Mouse (Mus musculus) lung, postnatal 0 days (tissue): ENCODE data around the gene Rdh12. TPM values are rescaled to one million over a fixed set of nuclear protein-coding genes. Genes with fewer than 3 reads are reported as not detected.

ENCODE experiments used
- ATAC-seq: fragments of 200-750 bp; cut with Nextera tagmentation; 2 replicates; pipeline ENCODE4 v1.8.0; 2017; ENCODE audit warnings: moderate library complexity
- DNase-seq: peaks from one replicate; pipeline ENCODE4 v3.0.0-alpha.2; 2016; ENCODE audit warnings: low spot score
- H3K27ac ChIP-seq: fragments of 300-500 bp; sonication (generic); 2 replicates; pipeline ENCODE4 v1.5.1; 2014; ENCODE audit warnings: antibody characterized with exemption, mild to moderate bottlenecking, low read length, mixed read lengths
- H3K27me3 ChIP-seq: fragments of 300-500 bp; sonication (generic); replicated peaks from 2 replicates; pipeline ENCODE4 v1.6.1; 2014; ENCODE audit warnings: low read length, mixed read lengths; ENCODE audit not compliant: insufficient read depth
- H3K36me3 ChIP-seq: fragments of 300-500 bp; sonication (generic); 2 replicates; pipeline ENCODE4 v1.6.1; 2014; ENCODE audit warnings: low read length, mixed read lengths; ENCODE audit not compliant: insufficient read depth
- H3K4me1 ChIP-seq: fragments of 300-500 bp; sonication (generic); 2 replicates; pipeline ENCODE4 v1.6.1; 2014; ENCODE audit warnings: antibody characterized with exemption, low read depth, low read length, mixed read lengths; ENCODE audit not compliant: insufficient read depth
- H3K4me2 ChIP-seq: fragments of 300-500 bp; sonication (generic); replicated peaks from 2 replicates; pipeline ENCODE4 v1.6.1; 2014; ENCODE audit warnings: low read depth, mild to moderate bottlenecking, low read length, moderate library complexity, mixed read lengths
- H3K4me3 ChIP-seq: fragments of 300-500 bp; sonication (generic); 2 replicates; pipeline ENCODE4 v1.5.1; 2014; ENCODE audit warnings: low read depth, low read length
- H3K9ac ChIP-seq: fragments of 300-500 bp; sonication (generic); replicated peaks from 2 replicates; pipeline ENCODE4 v1.6.1; 2014; ENCODE audit warnings: low read depth, mild to moderate bottlenecking
- H3K9me3 ChIP-seq: fragments of 300-500 bp; sonication (generic); 2 replicates; pipeline ENCODE4 v1.6.1; 2016; ENCODE audit warnings: low read length, mixed read lengths
- CTCF ChIP-seq: IDR thresholded peaks from 2 replicates; pipeline ENCODE4 v1.5.1; 2016; ENCODE audit warnings: antibody characterized with exemption, mild to moderate bottlenecking
- EP300 ChIP-seq: IDR thresholded peaks from 2 replicates; pipeline ENCODE4 v1.6.1; 2016; ENCODE audit warnings: antibody characterized with exemption, mild to moderate bottlenecking, control low read depth
- WGBS: fragments of 180-500 bp; shearing (Covaris S2); extraction: QIAGEN DNeasy Blood & Tissue Kit; methylation state at CpG from one replicate; pipeline ENCODE4 v1.1.7; 2014; 5-methylcytosine and 5-hydroxymethylcytosine counted together
- polyA plus RNA-seq: library from polyadenylated mRNA; unstranded; fragments of >200 nt; fragmentation: Nextera tagmentation; extraction: Ambion mirVana; gene quantifications from 2 replicates; pipeline ENCODE4 v1.2.1, GENCODE M21; 2015

Rdh12 gene
- polyA plus RNA-seq, 1 experiment from 2014 or later, result 0.69 TPM

- TF ChIP-seq EP300, result no peak
Measured at GRCm38 (mm10) chr12:79192193-79192592, 16.5 kb upstream of the Rdh12 start, which contains the start of gene Rdh11. Gene Rdh11 (minus strand): TSS chr12:79192293.

GRCm38 (mm10) chr12:79193441-79193840 lies 15.3 kb upstream of the Rdh12 start:
- H3K27me3 ChIP-seq, result no peaks in the 10 kb centered on the region
- TF ChIP-seq EP300 (no peak), CTCF (peak; percentile 82)
- no peak overlapping the region for H3K4me3 ChIP-seq
- DNase-seq (peak; percentile 85), ATAC-seq (peak; percentile 17; the same call in 1 of the 2 replicates)
- no peak overlapping the region for H3K27ac ChIP-seq
- no peaks in the 10 kb centered on the region for H3K9me3 ChIP-seq
- peaks cover 6% of the 10 kb centered on the region; the same call in 1 of the 2 replicates for H3K4me1 ChIP-seq
- no peak overlapping the region for H3K4me2 ChIP-seq
- H3K36me3 ChIP-seq, result no peaks in the 10 kb centered on the region
- WGBS, result 9% methylated on average over 3 of the region's 3 CpGs
- H3K9ac ChIP-seq, result no peak overlapping the region

More at GRCm38 (mm10) chr12:79192193-79192592, 16.5 kb upstream of the Rdh12 start, which contains the start of gene Rdh11:
- DNase-seq (no peak), ATAC-seq (no peak)
- Histone ChIP-seq H3K9ac (peak within 1 kb of the TSS; percentile 27; the same call in 1 of the 2 replicates), H3K27ac (peak within 1 kb of the TSS; percentile 22), H3K9me3 (no peaks in the 10 kb centered on the region), H3K4me1 (peaks cover 6% of the 10 kb centered on the region; the same call in 1 of the 2 replicates), H3K4me3 (peak within 1 kb of the TSS; percentile 51), H3K36me3 (0 out of 2 replicates have a peak, but pooled peaks cover 9% of the 10 kb centered on the region), H3K27me3 (no peaks in the 10 kb centered on the region), H3K4me2 (peak within 1 kb of the TSS; percentile 76)
- WGBS, result 62% methylated on average over 6 of the region's 6 CpGs

GRCm38 (mm10) chr12:79197105-79197504 lies 11.6 kb upstream of the Rdh12 start:
- no peak for TF ChIP-seq EP300
- TF ChIP-seq CTCF, result no peak
- DNase-seq (no peak), ATAC-seq (no peak)
- WGBS, result 83% methylated on average over 5 of the region's 5 CpGs
- H3K9me3 ChIP-seq, result no peaks in the 10 kb centered on the region
- no peaks in the 10 kb centered on the region for H3K36me3 ChIP-seq
- H3K27me3 ChIP-seq, result no peaks in the 10 kb centered on the region
- H3K4me2 ChIP-seq, result no peak overlapping the region
- H3K4me3 ChIP-seq, result no peak overlapping the region
- no peak overlapping the region for H3K27ac ChIP-seq
- H3K4me1 ChIP-seq, result no peaks in the 10 kb centered on the region
- no peak overlapping the region for H3K9ac ChIP-seq

GRCm38 (mm10) chr12:79201882-79202281 lies 6.8 kb upstream of the Rdh12 start:
- no peaks in the 10 kb centered on the region for H3K27me3 ChIP-seq
- DNase-seq (no peak), ATAC-seq (no peak)
- WGBS, result 65% methylated on average over 3 of the region's 3 CpGs
- H3K9ac ChIP-seq, result no peak overlapping the region
- no peak overlapping the region for H3K4me3 ChIP-seq
- H3K36me3 ChIP-seq, result no peaks in the 10 kb centered on the region
- H3K9me3 ChIP-seq, result no peaks in the 10 kb centered on the region
- H3K27ac ChIP-seq, result no peak overlapping the region
- no peak for TF ChIP-seq CTCF
- no peak for TF ChIP-seq EP300
- no peaks in the 10 kb centered on the region for H3K4me1 ChIP-seq
- no peak overlapping the region for H3K4me2 ChIP-seq

GRCm38 (mm10) chr12:79211447-79211846 lies 2.7 kb downstream of the Rdh12 start:
- Histone ChIP-seq H3K9ac (no peak overlapping the region), H3K27me3 (no peaks in the 10 kb centered on the region), H3K4me1 (peaks cover 4% of the 10 kb centered on the region), H3K9me3 (no peaks in the 10 kb centered on the region), H3K36me3 (no peaks in the 10 kb centered on the region), H3K4me3 (no peak overlapping the region), H3K27ac (no peak overlapping the region), H3K4me2 (no peak overlapping the region)
- DNase-seq, result no peak
- ATAC-seq, result no peak
- WGBS, result 72% methylated on average over 8 of the region's 8 CpGs
- TF ChIP-seq CTCF, result no peak
- TF ChIP-seq EP300, result no peak

GRCm38 (mm10) chr12:79217511-79217910 lies 8.8 kb downstream of the Rdh12 start:
- DNase-seq, result no peak
- no peak for ATAC-seq
- Histone ChIP-seq H3K27me3 (no peaks in the 10 kb centered on the region), H3K4me3 (no peak overlapping the region), H3K4me2 (no peak overlapping the region), H3K36me3 (no peaks in the 10 kb centered on the region), H3K9me3 (no peaks in the 10 kb centered on the region), H3K9ac (no peak overlapping the region), H3K27ac (no peak overlapping the region), H3K4me1 (no peaks in the 10 kb centered on the region)
- WGBS, result 56% methylated on average over 5 of the region's 5 CpGs
- TF ChIP-seq EP300 (no peak), CTCF (no peak)

- no peaks in the 10 kb centered on the region for H3K4me1 ChIP-seq
- H3K9me3 ChIP-seq, result no peaks in the 10 kb centered on the region
- no peak for ATAC-seq
- no peak overlapping the region for H3K9ac ChIP-seq
- DNase-seq, result peak; percentile 39
- no peak overlapping the region for H3K4me3 ChIP-seq
- H3K27ac ChIP-seq, result no peak overlapping the region
- no peaks in the 10 kb centered on the region for H3K27me3 ChIP-seq
- H3K36me3 ChIP-seq, result peaks cover 36% of the 10 kb centered on the region
- 84% methylated on average over 11 of the region's 11 CpGs for WGBS
- TF ChIP-seq EP300 (no peak), CTCF (no peak)
- H3K4me2 ChIP-seq, result no peak overlapping the region
Measured at GRCm38 (mm10) chr12:79235485-79236080, 26.9 kb downstream of the Rdh12 start.
